Mouse (Mus musculus) forebrain, postnatal 0 days (tissue): ENCODE data around the gene Rtl6. TPM values are rescaled to one million over a fixed set of nuclear protein-coding genes. Genes with fewer than 3 reads are reported as not detected.

Experiments used
- ATAC-seq: fragments of 200-750 bp; cut with Nextera tagmentation; 2 replicates; pipeline ENCODE4 v1.8.0; 2017; ENCODE audit warnings: mild to moderate bottlenecking, moderate library complexity
- DNase-seq: peaks from one replicate; pipeline ENCODE4 v3.0.0-alpha.2; 2015
- H3K27ac ChIP-seq: fragments of 300-500 bp; sonication (generic); 2 replicates; pipeline ENCODE4 v1.5.1; 2014; ENCODE audit warnings: low read depth, mild to moderate bottlenecking, antibody characterized with exemption, low read length, moderate library complexity, mixed read lengths
- H3K27me3 ChIP-seq: fragments of 300-500 bp; sonication (generic); 2 replicates; pipeline ENCODE4 v1.6.1; 2014; ENCODE audit warnings: mild to moderate bottlenecking, low read length, mixed read lengths; ENCODE audit not compliant: insufficient read depth
- H3K36me3 ChIP-seq: fragments of 300-500 bp; sonication (generic); 2 replicates; pipeline ENCODE4 v1.6.1; 2014; ENCODE audit warnings: mild to moderate bottlenecking, moderate library complexity; ENCODE audit not compliant: insufficient read depth
- H3K4me1 ChIP-seq: fragments of 300-500 bp; sonication (generic); 2 replicates; pipeline ENCODE4 v1.6.1; 2014; ENCODE audit warnings: antibody characterized with exemption; ENCODE audit not compliant: insufficient read depth
- H3K4me2 ChIP-seq: fragments of 300-500 bp; sonication (generic); 2 replicates; pipeline ENCODE4 v1.6.1; 2014; ENCODE audit warnings: low read depth, mild to moderate bottlenecking, moderate library complexity
- H3K4me3 ChIP-seq: fragments of 300-500 bp; sonication (generic); 2 replicates; pipeline ENCODE4 v1.5.1; 2014; ENCODE audit warnings: low read depth, low read length, mixed read lengths
- H3K9ac ChIP-seq: fragments of 300-500 bp; sonication (generic); 2 replicates; pipeline ENCODE4 v1.6.1; 2014; ENCODE audit warnings: mild to moderate bottlenecking
- H3K9me3 ChIP-seq: fragments of 300-500 bp; sonication (generic); 2 replicates; pipeline ENCODE4 v1.6.1; 2016; ENCODE audit warnings: low read length
- CTCF ChIP-seq: sonication (generic); IDR thresholded peaks from 2 replicates; pipeline ENCODE4 v1.5.1; 2016; ENCODE audit warnings: antibody characterized with exemption, control low read depth, low read depth
- WGBS: fragments of 180-500 bp; shearing (Covaris S2); extraction: QIAGEN DNeasy Blood & Tissue Kit; methylation state at CpG from one replicate; pipeline ENCODE4 v1.1.7; 2014; 5-methylcytosine and 5-hydroxymethylcytosine counted together
- polyA plus RNA-seq: library from polyadenylated mRNA; unstranded; fragments of >200 nt; fragmentation: Nextera tagmentation; extraction: Ambion mirVana; gene quantifications from 2 replicates; pipeline ENCODE4 v1.2.1, GENCODE M21; 2015
- total RNA-seq: library from RNA; depleted of rRNA; stranded (reverse); fragments of >200 nt; gene quantifications from 2 replicates; pipeline ENCODE4 v1.2.3, GENCODE M21; 2014

The Rtl6 gene
- total and polyA plus RNA-seq, 2 experiments from 2014 or later: 55.1 to 75.5 TPM

- no peaks in the 10 kb centered on the region for H3K9me3 ChIP-seq
- no peak overlapping the region for H3K9ac ChIP-seq
- no peak for DNase-seq
- H3K4me2 ChIP-seq: no peak overlapping the region
- H3K27ac ChIP-seq: no peak overlapping the region
- no peak for ATAC-seq
- no peak overlapping the region for H3K4me3 ChIP-seq
- H3K27me3 ChIP-seq: no peaks in the 10 kb centered on the region
- no peaks in the 10 kb centered on the region for H3K4me1 ChIP-seq
- WGBS: 46% methylated on average over 5 of the region's 5 CpGs
- H3K36me3 ChIP-seq: no peaks in the 10 kb centered on the region
- no peak for TF ChIP-seq CTCF
Observed at GRCm38 (mm10) chr15:84525222-84525883, 32.3 kb downstream of the Rtl6 start.

GRCm38 (mm10) chr15:84522953-84523689 is 34.5 kb downstream of the Rtl6 start:
- H3K9ac ChIP-seq: no peak overlapping the region
- 90% methylated on average over 8 of the region's 8 CpGs for WGBS
- ATAC-seq: no peak
- no peaks in the 10 kb centered on the region for H3K9me3 ChIP-seq
- no peaks in the 10 kb centered on the region for H3K36me3 ChIP-seq
- H3K4me1 ChIP-seq: no peaks in the 10 kb centered on the region
- no peaks in the 10 kb centered on the region for H3K27me3 ChIP-seq
- H3K27ac ChIP-seq: no peak overlapping the region
- H3K4me2 ChIP-seq: no peak overlapping the region
- no peak overlapping the region for H3K4me3 ChIP-seq
- TF ChIP-seq CTCF: no peak
- no peak for DNase-seq

- Histone ChIP-seq H3K27me3 (no peaks in the 10 kb centered on the region), H3K27ac (no peak overlapping the region), H3K9ac (no peak overlapping the region), H3K36me3 (no peaks in the 10 kb centered on the region), H3K4me1 (no peaks in the 10 kb centered on the region), H3K4me3 (no peak overlapping the region), H3K4me2 (no peak overlapping the region), H3K9me3 (no peaks in the 10 kb centered on the region)
- ATAC-seq: no peak
- no peak for TF ChIP-seq CTCF
- 64% methylated on average over 4 of the region's 4 CpGs for WGBS
- no peak for DNase-seq
Observed at GRCm38 (mm10) chr15:84521486-84521885, 36.1 kb downstream of the Rtl6 start.

GRCm38 (mm10) chr15:84518540-84518939 is 39.1 kb downstream of the Rtl6 start:
- Histone ChIP-seq H3K36me3 (no peaks in the 10 kb centered on the region), H3K9me3 (no peaks in the 10 kb centered on the region), H3K27me3 (no peaks in the 10 kb centered on the region), H3K27ac (no peak overlapping the region), H3K4me3 (no peak overlapping the region), H3K4me2 (no peak overlapping the region), H3K9ac (no peak overlapping the region), H3K4me1 (no peaks in the 10 kb centered on the region)
- ATAC-seq (peak; percentile 32), DNase-seq (no peak)
- 21% methylated on average over 8 of the region's 8 CpGs for WGBS
- TF ChIP-seq CTCF: no peak

- H3K36me3 ChIP-seq: no peaks in the 10 kb centered on the region
- ATAC-seq (no peak), DNase-seq (no peak)
- H3K4me3 ChIP-seq: no peak overlapping the region
- H3K27ac ChIP-seq: no peak overlapping the region
- H3K4me1 ChIP-seq: peaks cover 5% of the 10 kb centered on the region; the same call in 1 of the 2 replicates
- no peaks in the 10 kb centered on the region for H3K9me3 ChIP-seq
- no peaks in the 10 kb centered on the region for H3K27me3 ChIP-seq
- WGBS: 68% methylated on average over 5 of the region's 5 CpGs
- H3K4me2 ChIP-seq: no peak overlapping the region
- no peak for TF ChIP-seq CTCF
- H3K9ac ChIP-seq: no peak overlapping the region
Observed at GRCm38 (mm10) chr15:84512626-84513296, 44.9 kb downstream of the Rtl6 start.

GRCm38 (mm10) chr15:84509981-84510380 is 47.6 kb downstream of the Rtl6 start:
- ATAC-seq: peak; percentile 77
- H3K4me1 ChIP-seq: peaks cover 5% of the 10 kb centered on the region; the same call in 1 of the 2 replicates
- H3K9ac ChIP-seq: no peak overlapping the region
- no peak for TF ChIP-seq CTCF
- WGBS: 56% methylated on average over 16 of the region's 16 CpGs
- no peaks in the 10 kb centered on the region for H3K27me3 ChIP-seq
- no peak overlapping the region for H3K4me3 ChIP-seq
- peak; percentile 64 for DNase-seq
- H3K4me2 ChIP-seq: no peak overlapping the region
- H3K36me3 ChIP-seq: no peaks in the 10 kb centered on the region
- H3K9me3 ChIP-seq: no peaks in the 10 kb centered on the region
- peak overlapping the region; percentile 35; the same call in 1 of the 2 replicates for H3K27ac ChIP-seq

GRCm38 (mm10) chr15:84509161-84509560 is 48.5 kb downstream of the Rtl6 start:
- H3K9me3 ChIP-seq: no peaks in the 10 kb centered on the region
- H3K9ac ChIP-seq: no peak overlapping the region
- ATAC-seq: no peak
- no peak for DNase-seq
- no peak for TF ChIP-seq CTCF
- WGBS: 51% methylated on average over 5 of the region's 5 CpGs
- H3K4me3 ChIP-seq: no peak overlapping the region
- no peaks in the 10 kb centered on the region for H3K36me3 ChIP-seq
- H3K27me3 ChIP-seq: no peaks in the 10 kb centered on the region
- no peak overlapping the region for H3K4me2 ChIP-seq
- no peak overlapping the region for H3K27ac ChIP-seq
- peaks cover 5% of the 10 kb centered on the region; the same call in 1 of the 2 replicates for H3K4me1 ChIP-seq
